Mouse (Mus musculus): ENCODE data around the gene Ric1. TPM values are rescaled to one million over a fixed set of nuclear protein-coding genes. Genes with fewer than 3 reads are reported as not detected.

The Ric1 gene
- 10 to 100 TPM; 25.6 to 28.0 TPM for total RNA-seq (2021)
- long read RNA-seq, experiment 1, full-length matches to known transcripts, result 15 of 23 reads
- long read RNA-seq, experiment 1, partial matches to known transcripts, result 4 of 23 reads
- long read RNA-seq, experiment 1, other reads (novel, unspliced or antisense), result 4 of 23 reads
- long read RNA-seq, experiment 2, full-length matches to known transcripts, result 11 of 19 reads
- long read RNA-seq, experiment 2, partial matches to known transcripts, result 4 of 19 reads
- long read RNA-seq, experiment 2, other reads (novel, unspliced or antisense), result 4 of 19 reads

DNA sequence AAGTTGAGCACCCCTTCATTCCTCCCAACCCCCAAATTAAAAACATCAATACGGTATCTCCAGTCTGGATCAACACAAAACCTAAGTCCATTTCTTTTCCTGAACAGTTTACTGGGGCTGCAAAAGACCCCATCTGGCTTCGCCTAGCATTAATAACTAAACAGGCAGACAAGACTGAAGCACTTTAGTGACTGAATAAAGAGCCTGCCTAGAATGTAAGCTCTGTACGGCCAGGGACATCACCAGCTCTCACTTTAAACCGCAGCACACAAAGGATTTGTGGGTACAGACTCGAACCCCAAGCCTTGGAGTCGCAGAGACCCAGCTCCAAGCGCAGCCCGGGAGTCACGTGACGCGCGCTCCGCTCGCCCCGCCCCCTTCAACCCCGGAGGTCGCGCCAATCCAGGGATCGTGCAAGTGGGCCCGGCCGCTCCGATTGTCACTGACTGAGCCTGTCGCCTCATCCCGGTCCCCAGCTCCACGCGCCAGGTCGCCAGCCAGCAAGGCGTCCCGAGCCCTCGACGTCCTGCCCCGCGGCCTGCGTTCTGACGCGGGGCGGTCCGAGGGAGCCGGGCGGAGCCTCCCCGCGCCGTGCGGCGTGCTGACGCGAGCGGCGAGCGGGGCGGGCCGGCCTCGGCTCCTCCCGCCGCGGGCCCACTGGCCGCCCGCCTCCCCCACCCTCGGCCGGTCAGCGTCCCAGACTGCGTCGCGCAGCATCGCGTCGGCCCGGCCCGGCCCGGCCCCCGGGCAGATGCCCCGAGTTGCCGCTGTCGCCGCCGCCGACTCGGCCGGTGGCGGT, at the start of gene Ric1:
Gene Ric1 (plus strand): TSS at position 646 of the 799 bp plus-strand sequence.
- DNase-seq (ENCODE audit: low spot score), result peak; percentile 87

DNA sequence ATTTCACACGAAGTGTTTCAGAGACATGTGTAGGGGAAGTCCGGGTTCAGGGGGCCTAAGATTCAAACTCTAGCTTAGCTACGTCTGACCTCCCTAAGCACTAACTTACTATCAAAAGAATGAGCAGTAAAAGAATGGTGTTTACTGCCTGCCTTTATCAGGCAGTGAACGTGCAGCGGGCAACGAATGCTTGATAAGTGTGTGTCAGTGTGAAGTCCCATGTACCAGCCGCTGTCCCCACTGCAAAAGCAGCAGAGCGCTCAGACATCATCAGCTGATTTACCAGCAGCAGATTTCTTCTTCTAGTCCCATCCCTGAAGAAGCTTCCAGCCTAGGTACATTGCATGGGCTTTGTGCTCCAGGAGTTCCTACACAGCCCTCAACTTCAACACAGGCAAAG, 49.7 kb upstream of the Ric1 start:
- no peak for DNase-seq (ENCODE audit: low spot score)

DNA sequence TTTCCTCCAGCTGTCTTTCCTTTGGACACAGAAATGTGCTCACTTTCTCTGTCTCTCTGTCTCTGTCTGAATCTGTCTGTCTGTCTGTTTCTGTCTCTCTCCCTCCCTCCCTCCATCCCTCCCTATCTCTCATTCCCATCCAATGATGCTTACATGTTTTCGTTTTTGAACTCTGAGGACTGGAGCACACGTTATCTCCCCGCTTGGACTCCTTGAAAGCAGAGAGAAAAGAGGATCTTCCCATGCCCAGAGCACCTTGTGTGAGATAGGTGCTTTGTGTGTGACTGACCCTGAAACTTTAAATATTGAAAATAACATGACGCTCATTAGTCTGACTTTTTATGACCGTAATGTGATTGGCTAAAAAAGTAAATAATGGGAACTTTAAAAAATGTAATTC, 49.1 kb upstream of the Ric1 start:
- DNase-seq (ENCODE audit: low spot score), result no peak

DNA sequence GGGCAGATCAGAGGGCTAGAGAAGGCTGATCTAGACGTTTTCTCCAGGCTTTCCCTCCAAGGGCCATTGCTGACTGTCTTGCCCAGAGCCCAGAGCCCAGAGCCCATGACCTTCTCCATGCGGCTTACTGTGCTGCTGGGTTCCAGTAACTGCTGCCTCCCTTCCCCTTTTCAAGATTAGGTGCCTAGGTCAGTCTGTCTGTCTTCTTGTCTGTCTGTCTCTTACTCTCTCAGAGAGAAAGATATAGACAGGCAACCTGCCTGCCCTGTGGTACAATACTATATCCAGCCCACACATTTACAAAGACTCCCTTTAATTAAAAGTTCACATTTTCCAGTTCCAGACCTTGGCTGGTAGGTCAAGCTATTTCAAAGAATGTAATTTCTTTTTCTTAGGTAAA, 47.3 kb upstream of the Ric1 start:
- no peak for DNase-seq (ENCODE audit: low spot score)

DNA sequence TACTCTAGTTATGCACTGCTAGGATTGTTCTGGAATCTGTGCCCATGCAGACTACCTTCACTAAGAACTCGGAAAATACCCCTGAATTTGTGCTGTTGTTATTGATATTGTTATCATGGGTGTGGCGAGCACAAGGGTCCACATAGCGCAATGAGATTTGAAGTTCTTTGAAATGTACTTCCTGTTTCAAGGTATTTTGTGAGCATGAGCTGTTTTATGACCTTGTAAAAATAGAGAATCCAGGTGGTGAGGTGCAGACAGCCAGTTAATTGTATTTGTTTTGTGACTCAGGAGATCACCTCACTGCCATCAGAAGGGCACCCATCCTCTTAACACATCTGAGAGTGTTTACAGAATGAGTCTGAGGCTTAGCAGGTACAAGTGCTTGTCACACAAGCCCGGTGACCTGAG, 46.9 kb upstream of the Ric1 start:
- DNase-seq (ENCODE audit: low spot score), result no peak

DNA sequence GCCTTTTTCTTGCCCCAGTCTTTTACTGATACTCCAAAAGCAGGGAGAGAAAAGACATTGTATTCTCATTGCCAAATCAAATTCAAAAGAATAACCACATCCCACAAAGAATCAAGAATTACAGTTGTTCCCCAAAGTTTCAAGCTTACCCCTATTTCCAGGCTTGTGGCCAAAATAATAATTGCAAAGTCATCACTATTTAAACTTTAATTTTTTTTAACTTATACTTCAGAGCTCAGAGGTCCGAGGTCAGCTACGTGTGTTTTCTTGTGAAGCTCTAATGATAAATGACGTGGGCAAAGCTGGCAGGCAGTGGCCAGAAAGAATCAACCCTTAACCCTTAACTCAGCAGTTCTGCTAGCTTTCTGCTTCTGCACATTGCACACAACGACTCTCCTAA, 43.5 kb upstream of the Ric1 start:
- DNase-seq (ENCODE audit: low spot score), result no peak

DNA sequence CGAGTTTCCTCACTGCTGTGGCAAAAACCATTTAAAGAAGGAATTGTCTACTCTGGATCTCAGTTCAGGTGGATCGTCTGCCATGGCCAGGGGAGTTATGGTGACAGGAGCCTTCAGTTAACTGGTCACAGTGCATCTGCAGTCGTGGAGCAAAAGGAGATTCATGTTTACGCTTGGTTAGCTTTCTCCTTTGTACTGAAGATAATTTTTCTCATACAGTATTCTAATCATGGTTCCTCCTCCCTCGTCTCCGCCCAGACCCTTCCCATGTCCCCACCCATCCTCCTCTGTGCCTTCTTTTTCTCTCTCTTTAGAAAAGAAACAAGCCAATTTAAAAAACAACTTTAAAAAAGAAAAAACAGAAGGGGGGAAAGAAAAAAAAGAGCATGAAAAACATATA, 40.5 kb upstream of the Ric1 start:
- no peak for DNase-seq (ENCODE audit: low spot score)

DNA sequence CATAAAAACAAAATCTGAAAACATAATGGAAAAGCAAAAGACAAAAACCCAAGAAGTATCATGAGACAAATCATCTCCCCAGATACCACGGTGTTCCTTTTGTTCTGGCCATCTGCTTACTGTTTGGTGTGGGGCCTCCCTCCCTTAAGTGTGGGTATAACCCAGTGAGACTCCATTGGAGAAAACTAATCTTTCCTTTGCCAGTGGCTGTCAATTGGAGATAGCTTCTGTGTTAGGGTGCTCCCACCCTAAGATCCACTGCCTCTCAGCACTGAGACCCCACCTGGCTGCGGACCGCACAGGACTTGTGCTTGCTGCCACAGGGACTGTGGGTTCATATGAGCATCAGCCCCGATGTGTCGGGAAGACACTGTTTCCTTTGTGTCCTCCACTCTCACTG, 39.9 kb upstream of the Ric1 start:
- no peak for DNase-seq (ENCODE audit: low spot score)

DNA sequence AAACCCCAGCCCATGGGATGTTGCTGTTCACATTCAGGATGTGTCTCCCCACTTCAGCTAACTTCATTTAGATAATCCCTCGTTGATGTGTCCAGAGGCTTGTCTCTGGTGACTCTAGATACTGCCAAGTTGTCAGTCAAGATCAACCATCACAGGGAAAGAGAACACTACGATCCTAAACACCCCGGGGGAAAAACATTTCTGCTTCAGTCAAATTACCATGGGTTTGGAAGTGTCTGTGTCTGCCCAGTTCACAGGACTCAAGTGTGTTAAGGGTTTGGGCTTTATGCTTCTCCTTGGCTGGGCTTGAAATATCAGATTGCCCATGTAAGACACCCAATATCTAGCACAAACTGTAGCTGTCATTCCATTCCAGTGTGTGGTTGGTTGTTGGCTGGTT, 39.4 kb upstream of the Ric1 start:
- DNase-seq (ENCODE audit: low spot score), result no peak

DNA sequence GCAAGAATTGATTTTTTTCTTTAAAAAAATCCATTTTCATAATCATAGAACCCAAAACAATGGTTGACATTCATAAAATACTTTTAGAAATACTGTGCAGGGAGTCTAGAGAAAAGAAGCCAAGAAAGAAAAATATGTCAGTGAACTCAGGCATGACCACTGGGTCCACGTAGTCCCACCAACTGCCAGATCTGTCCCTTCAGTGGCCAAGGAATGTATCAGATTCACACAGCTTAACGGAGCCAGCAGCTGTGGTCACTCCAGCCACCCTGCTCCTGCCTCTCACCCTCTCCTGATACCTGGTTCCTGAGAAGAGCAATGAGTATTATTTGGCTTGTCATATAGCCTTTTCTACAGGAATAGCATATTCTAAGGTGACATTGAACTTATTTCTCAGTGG, 38.7 kb upstream of the Ric1 start:
- DNase-seq (ENCODE audit: low spot score), result peak; percentile 36

DNA sequence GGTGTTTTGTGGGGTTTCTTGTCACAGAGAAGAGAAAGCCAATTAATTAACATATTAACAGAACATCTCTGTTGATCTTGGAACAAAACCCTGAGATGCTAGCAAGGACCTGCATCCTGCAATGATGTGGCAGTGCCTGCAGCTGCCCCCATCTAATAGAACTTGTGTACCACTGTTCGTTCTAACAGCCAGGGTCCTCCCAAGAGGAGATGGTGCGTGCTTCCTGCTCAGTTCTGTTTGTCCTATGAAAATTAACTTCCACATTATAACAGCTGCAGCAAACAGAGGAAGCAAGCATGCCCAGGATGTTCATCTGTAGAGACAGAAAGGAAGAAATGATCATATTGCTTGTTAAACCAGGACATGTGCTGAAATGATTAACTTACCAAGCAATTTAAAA, 37.5 kb upstream of the Ric1 start:
- DNase-seq (ENCODE audit: low spot score), result no peak

DNA sequence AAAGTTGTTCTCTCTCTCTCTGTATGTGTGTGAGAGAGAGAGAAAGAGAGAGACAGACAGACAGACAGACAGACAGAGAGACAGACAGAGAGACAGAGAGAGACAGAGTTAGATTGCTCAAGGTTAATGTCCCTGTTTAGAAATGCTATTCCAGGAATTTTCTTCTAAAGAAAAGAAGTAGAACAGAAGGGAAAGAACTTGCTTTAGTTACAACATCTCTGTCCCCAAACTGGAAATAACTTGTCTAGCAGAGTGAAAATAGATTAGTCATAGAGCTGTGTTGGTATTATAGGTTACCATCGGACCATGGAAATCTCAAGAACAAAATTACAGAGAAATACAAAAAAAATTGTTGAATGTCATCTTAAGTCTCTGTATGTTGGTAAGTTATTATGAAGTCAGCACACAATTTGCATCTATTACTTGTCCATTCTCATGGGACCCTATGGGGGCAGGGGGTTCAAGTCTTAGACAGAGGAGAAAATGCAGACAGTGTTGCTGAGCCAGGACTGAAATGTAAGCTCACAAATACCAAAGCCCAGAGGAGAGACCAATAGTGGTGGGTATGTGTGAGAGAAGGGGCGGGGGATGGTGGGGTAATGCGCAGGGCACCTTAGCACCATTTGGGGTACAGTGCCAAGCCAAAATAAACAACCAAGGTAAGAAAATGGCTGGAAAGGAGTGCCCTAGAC, 36.7 kb upstream of the Ric1 start:
- DNase-seq (ENCODE audit: low spot score), result no peak

DNA sequence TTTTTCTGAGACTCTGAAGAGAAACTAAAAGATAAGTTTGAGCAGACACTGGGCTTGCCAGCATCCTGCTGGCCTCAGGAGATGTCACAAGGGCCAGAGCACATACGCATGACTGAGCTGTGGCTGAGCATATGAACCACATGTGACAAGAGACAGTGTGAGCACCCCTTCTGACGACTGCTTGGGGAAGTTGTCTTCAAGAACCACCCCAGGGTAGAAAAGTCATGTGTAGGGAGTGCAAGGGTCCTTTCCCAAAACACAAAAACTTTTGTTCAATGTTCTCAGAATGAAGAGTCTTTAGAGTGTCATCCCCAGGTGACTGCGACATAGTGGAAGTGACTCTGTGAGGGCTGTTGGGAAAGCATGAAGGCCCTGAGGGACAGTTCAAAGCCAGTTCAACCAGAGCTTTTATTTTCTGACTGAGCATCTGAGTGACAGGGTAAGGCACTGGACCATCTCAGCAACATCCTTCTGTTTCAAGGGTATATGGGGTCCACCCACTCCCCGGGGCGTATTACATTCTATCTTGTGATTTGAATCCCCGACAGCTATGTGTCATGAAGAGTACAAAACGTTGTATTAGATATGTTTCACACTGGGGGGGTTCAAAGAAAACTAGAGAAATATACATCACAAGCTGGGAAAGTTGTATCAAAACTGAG, 35.4 kb upstream of the Ric1 start:
- no peak for DNase-seq (ENCODE audit: low spot score)

DNA sequence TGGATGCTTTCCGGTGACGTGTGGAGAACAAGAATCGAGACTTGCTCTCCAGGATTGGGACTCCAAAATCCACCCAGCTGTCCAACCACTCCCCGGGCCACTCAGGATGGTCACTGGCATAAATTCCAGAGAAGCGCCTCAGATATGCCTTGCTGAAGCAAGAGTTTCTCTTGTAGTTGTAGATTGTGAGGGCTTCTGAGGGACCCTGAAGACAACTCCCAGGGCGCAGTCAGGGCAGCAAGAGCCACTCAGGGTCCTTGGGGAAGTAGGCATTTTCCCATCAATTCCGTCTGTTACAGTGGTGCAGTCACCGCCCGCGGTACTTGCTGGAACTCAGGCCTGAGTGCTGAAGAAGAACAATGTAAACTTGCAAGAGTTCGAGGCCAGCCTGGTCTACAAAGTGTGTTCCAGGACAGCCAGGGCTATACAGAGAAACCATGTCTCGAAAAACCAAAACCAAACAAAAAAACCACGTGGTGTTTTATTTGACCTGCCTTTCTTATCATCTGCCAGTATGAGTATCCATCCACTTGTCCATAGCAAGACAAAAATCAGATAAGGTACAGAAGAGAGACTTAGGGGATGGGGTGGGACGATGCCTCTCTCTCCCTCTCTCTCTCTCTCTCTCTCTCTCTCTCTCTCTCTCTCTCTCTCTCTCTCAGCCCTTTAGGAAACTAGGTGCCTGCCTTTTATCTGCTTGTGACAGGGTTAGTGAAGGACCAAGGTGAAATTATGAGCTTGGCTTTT, 34.6 kb upstream of the Ric1 start:
- DNase-seq (ENCODE audit: low spot score), result no peak

DNA sequence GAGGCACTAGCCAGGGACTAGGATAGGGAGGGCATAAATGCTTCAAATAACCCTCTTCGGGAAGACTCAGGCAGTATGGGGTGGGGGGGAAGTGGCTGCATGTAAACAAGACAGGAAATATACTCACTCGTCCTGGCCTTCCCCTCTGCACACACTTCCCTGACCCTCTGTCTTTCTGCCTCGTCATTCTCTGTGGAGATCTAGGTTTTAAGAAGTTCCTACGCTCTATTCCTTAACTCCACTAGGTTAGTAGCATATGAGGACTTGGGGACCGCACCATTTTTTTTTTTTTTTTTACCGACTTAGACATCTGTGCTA, 34.0 kb upstream of the Ric1 start:
- DNase-seq (ENCODE audit: low spot score), result no peak

DNA sequence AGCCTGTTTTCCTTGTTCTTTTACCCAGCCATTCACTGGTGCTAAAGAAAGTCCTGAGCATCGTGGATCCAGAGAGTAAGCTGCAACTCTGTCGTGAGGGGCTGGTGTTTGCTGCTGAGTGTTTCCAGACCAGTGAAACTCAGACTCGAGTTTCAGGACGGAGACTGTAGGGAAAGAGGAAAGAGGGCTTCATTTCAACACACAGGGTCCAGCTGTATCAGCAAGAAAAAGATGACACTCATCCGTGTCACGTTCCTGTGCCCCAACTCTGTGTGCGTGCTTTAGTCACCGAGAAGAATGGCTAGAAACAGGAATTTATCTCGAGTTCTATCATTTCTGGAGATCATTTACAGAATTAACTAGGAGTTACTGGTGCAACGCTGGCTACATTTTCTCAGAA, 33.7 kb upstream of the Ric1 start:
- no peak for DNase-seq (ENCODE audit: low spot score)

DNA sequence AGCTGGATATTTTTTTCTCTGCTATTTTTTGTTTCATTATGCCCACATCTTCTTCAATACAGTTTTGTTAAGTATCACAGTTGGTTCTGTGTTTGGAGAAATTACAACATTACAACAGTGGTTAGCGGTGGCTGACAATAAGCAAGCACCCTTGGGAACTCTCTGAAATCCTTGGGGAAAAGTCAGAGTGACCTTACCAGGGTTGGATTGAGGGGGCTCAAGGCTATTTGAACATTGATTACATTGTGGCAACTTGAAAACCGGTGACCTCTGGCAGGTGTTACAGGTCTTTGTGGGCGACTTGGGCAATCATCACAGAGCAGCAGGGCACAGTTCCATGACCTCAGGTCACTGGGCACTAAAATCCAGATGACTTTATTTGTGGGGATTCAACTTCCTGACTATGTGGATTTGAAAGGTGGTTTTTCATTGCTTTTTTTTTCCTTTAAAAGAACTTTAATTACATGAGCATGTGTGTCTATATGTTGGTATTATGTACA, 32.2 kb upstream of the Ric1 start:
- no peak for DNase-seq (ENCODE audit: low spot score)

DNA sequence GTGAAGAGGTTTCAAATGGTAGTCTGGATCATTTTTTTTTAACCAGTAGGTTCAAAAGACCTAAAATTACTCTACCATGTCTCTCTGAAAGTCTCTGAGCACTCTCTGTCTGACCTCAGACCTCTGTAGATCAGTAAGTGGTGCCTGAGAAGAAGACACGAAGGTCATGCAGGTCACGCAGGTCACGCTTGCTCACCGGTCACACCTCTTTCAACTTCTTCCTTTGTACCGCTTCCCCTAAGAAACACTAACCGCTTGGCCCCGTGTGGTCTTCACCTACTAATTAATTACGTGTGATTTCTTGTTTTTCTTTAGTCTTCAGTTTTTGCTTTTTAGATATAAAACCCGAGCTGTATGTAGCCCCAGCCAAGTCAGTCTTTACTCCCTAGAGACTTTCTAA, 30.6 kb upstream of the Ric1 start:
- no peak for DNase-seq (ENCODE audit: low spot score)

DNA sequence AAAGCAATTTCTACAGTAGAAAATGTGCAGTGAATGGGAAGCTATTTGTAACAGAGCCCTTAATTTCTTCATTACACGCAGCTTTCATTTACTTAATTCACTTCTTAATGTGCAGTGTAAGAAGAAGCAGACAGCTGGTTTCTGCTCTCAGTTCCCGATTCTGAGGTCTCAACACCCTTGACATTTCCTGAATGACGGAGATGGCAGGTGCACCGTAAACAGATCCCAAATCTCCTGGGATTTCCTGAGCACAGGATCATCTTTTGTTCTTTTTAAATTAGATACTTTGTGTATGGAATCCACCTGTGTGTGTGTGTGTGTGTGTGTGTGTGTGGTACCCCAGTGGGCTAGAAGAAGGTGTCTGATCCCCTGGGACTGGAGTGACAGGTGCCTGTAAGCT, 27.6 kb upstream of the Ric1 start:
- no peak for DNase-seq (ENCODE audit: low spot score)

DNA sequence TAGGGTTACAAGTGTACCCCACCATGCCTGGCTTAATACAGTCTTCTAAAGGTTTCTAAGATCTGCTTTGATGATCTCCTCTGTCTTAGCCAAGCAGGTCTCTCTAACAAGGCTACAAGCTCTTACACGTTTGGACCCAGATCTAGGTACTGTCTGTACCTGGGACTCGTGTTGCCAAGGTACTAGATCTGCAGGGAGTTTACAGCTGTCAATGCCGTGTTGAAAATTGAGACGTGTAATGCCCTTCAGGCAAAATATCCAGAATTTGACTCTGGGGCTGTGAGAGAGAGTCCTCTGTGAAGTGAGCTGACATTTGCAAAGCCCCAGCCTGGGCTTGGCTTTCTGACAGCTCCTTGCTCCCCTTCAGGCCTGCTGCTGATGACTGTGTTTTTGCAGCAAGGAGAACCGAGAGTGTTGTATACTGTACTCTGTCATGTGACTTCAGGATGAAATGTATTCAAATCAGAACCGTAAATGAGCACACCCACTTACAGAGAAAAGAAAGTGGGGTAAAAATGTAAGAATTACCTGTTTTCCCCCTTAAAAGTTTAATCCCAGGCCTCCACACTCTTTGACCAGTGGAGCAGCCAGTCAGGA, 26.0 kb upstream of the Ric1 start:
- DNase-seq (ENCODE audit: low spot score), result no peak
